Mouse (Mus musculus): ENCODE results near the gene Cby3. TPM values are rescaled to one million over a fixed set of nuclear protein-coding genes. Genes with fewer than 3 reads are reported as not detected.

Cby3 gene
- total and polyA plus RNA-seq, 2 experiments from 2014 or later, result 0.47 to 1.5 TPM

- WGBS, result 92% methylated on average over 7 of the region's 7 CpGs
- no peak for TF ChIP-seq CTCF (IDR thresholded peaks at IDR 0.05; ENCODE audit: low read depth)
- no peaks in the 10 kb centered on the region for H3K4me1 ChIP-seq (ENCODE audit: insufficient read depth, low read length)
- no peaks in the 10 kb centered on the region for H3K9me3 ChIP-seq (ENCODE audit: low read length)
- no peak overlapping the region for H3K4me2 ChIP-seq (ENCODE audit: low read depth, low read length)
- ATAC-seq (no peak), DNase-seq (ENCODE audit: low spot score) (no peak)
- no peak overlapping the region for H3K27ac ChIP-seq
- H3K4me3 ChIP-seq (ENCODE audit: low read length), result no peak overlapping the region
- H3K36me3 ChIP-seq (ENCODE audit: insufficient read depth, low read length), result peaks cover 30% of the 10 kb centered on the region
- no peaks in the 10 kb centered on the region for H3K27me3 ChIP-seq (ENCODE audit: insufficient read depth, low read length)
- H3K9ac ChIP-seq (replicated peaks; ENCODE audit: low read length), result no peak overlapping the region
These were observed 40.5 kb downstream of the Cby3 start for GRCm38 (mm10) chr11:50394731-50395130.

DNA sequence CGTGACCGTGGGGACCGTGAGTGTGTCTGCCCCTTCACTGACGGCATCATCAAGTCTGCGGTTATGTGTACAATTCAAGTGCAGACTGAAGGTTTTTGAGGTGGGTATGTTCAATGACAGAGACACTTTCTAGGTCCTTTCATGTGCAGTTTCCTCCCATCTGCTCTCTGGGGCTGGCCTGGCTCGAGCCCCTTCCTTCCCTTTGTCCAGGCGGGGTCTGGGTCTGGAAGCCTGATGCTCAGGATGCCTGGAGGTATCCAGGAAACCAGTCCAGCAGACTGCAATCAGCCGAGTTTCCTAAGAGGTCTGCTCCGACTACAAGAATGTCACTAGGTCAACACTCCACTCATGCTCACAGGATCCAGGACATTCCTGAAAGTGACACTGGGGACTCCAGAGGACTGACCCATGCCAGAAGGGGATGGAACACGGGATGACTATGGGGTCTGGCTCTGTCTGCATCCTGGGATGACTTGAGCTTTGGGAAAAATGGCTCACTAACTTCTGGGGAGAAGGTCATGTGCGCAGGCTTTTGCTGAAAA, 42.6 kb downstream of the Cby3 start:
- no peak overlapping the region for H3K4me3 ChIP-seq (ENCODE audit: low read length)
- H3K4me2 ChIP-seq (ENCODE audit: low read depth, low read length), result no peak overlapping the region
- peaks cover 36% of the 10 kb centered on the region for H3K36me3 ChIP-seq (ENCODE audit: insufficient read depth, low read length)
- ATAC-seq, result 0 out of 2 replicates have a peak, but pooled peaks have one; percentile 27
- H3K4me1 ChIP-seq (ENCODE audit: insufficient read depth, low read length), result no peaks in the 10 kb centered on the region
- TF ChIP-seq CTCF (IDR thresholded peaks at IDR 0.05; ENCODE audit: low read depth), result no peak
- H3K27me3 ChIP-seq (ENCODE audit: insufficient read depth, low read length), result no peaks in the 10 kb centered on the region
- no peaks in the 10 kb centered on the region for H3K9me3 ChIP-seq (ENCODE audit: low read length)
- DNase-seq (ENCODE audit: low spot score), result no peak
- 66% methylated on average over 11 of the region's 11 CpGs for WGBS
- no peak overlapping the region for H3K27ac ChIP-seq
- H3K9ac ChIP-seq (replicated peaks; ENCODE audit: low read length), result no peak overlapping the region

- H3K27ac ChIP-seq, result no peak overlapping the region
- TF ChIP-seq CTCF (IDR thresholded peaks at IDR 0.05; ENCODE audit: low read depth), result no peak
- no peak for ATAC-seq
- H3K9ac ChIP-seq (replicated peaks; ENCODE audit: low read length), result no peak overlapping the region
- no peaks in the 10 kb centered on the region for H3K9me3 ChIP-seq (ENCODE audit: low read length)
- H3K4me2 ChIP-seq (ENCODE audit: low read depth, low read length), result no peak overlapping the region
- H3K36me3 ChIP-seq (ENCODE audit: insufficient read depth, low read length), result peaks cover 39% of the 10 kb centered on the region
- 80% methylated on average over 9 of the region's 9 CpGs for WGBS
- DNase-seq (ENCODE audit: low spot score), result no peak
- no peak overlapping the region for H3K4me3 ChIP-seq (ENCODE audit: low read length)
- no peaks in the 10 kb centered on the region for H3K4me1 ChIP-seq (ENCODE audit: insufficient read depth, low read length)
- H3K27me3 ChIP-seq (ENCODE audit: insufficient read depth, low read length), result no peaks in the 10 kb centered on the region
These were observed 43.1 kb downstream of the Cby3 start for GRCm38 (mm10) chr11:50397316-50397715.

GRCm38 (mm10) chr11:50398803-50399202, 44.5 kb downstream of the Cby3 start:
- Histone ChIP-seq H3K4me1 (ENCODE audit: insufficient read depth, low read length) (no peaks in the 10 kb centered on the region), H3K27ac (no peak overlapping the region), H3K4me2 (ENCODE audit: low read depth, low read length) (no peak overlapping the region), H3K9ac (replicated peaks; ENCODE audit: low read length) (no peak overlapping the region), H3K9me3 (ENCODE audit: low read length) (no peaks in the 10 kb centered on the region), H3K27me3 (ENCODE audit: insufficient read depth, low read length) (no peaks in the 10 kb centered on the region), H3K36me3 (ENCODE audit: insufficient read depth, low read length) (peaks cover 45% of the 10 kb centered on the region), H3K4me3 (ENCODE audit: low read length) (no peak overlapping the region)
- ATAC-seq (no peak), DNase-seq (ENCODE audit: low spot score) (no peak)
- WGBS, result 92% methylated on average over 13 of the region's 13 CpGs
- no peak for TF ChIP-seq CTCF (IDR thresholded peaks at IDR 0.05; ENCODE audit: low read depth)

DNA sequence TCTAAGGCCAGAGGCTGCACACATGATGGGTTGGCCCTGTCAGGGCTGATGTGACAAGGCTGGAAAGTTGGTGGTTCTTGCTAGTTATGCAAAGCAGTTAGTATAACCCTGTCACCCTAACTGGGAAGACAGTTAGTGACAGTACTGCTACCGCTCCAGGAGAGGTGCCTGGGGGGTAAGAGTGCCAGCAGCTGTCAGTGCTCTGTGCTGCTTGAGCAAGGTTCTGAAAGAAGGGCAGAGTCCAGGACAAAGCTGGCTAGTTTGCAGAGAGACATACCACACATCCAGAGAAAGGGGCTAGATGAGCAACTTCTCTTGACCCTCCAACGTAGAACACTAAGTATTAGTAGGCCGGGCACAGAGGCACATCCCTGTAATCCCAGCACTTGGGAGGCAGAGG, 48.2 kb downstream of the Cby3 start:
- no peak for ATAC-seq
- DNase-seq (ENCODE audit: low spot score), result no peak
- Histone ChIP-seq H3K4me3 (ENCODE audit: low read length) (no peak overlapping the region), H3K4me2 (ENCODE audit: low read depth, low read length) (no peak overlapping the region), H3K4me1 (ENCODE audit: insufficient read depth, low read length) (no peaks in the 10 kb centered on the region), H3K36me3 (ENCODE audit: insufficient read depth, low read length) (peaks cover 27% of the 10 kb centered on the region; the same call in 1 of the 2 replicates), H3K9me3 (ENCODE audit: low read length) (no peaks in the 10 kb centered on the region), H3K27me3 (ENCODE audit: insufficient read depth, low read length) (no peaks in the 10 kb centered on the region), H3K27ac (no peak overlapping the region), H3K9ac (replicated peaks; ENCODE audit: low read length) (no peak overlapping the region)
- 98% methylated on average over 3 of the region's 3 CpGs for WGBS
- TF ChIP-seq CTCF (IDR thresholded peaks at IDR 0.05; ENCODE audit: low read depth), result no peak

DNA sequence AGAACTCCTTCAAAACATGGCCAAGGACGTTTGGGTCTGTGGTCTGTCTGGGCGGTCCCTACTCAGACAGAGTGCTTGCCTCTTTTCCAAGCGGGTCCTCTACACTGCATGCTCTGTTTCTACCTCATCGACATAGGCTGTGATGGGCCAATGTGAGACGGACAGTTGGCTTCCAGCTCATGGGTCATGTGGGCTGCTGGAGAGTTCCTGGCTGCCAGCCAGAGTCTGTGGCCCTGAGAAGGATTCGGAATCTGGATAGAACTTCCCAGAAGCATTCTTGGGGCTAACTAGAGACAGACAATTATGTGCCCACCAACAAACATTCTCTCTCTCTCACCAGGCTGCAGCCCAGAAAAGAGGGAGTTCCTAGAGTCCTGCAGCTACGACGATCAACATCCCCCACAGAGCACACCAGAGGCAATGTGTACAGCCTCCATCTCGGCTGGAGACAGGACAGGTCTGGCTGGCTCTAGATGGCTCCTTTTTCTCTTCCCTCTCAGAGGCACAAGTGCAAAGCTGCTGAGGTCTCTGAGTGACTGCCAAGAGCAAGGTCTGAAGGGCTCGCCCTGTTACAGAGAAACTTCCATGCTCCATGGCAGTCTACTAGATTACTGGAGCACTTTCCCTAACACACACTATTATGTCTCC, 49.2 kb downstream of the Cby3 start:
- Histone ChIP-seq H3K9ac (replicated peaks; ENCODE audit: low read length) (no peak overlapping the region), H3K27ac (peak overlapping the region; percentile 54; the same call in 1 of the 2 replicates), H3K36me3 (ENCODE audit: insufficient read depth, low read length) (peaks cover 29% of the 10 kb centered on the region; the same call in 1 of the 2 replicates), H3K4me3 (ENCODE audit: low read length) (no peak overlapping the region), H3K4me2 (ENCODE audit: low read depth, low read length) (0 out of 2 replicates have a peak overlapping the region, but pooled peaks have one; percentile 10), H3K4me1 (ENCODE audit: insufficient read depth, low read length) (no peaks in the 10 kb centered on the region), H3K9me3 (ENCODE audit: low read length) (no peaks in the 10 kb centered on the region), H3K27me3 (ENCODE audit: insufficient read depth, low read length) (no peaks in the 10 kb centered on the region)
- no peak for TF ChIP-seq CTCF (IDR thresholded peaks at IDR 0.05; ENCODE audit: low read depth)
- 57% methylated on average over 10 of the region's 10 CpGs for WGBS
- peak; percentile 90 for ATAC-seq
- peak; percentile 71 for DNase-seq (ENCODE audit: low spot score)

DNA sequence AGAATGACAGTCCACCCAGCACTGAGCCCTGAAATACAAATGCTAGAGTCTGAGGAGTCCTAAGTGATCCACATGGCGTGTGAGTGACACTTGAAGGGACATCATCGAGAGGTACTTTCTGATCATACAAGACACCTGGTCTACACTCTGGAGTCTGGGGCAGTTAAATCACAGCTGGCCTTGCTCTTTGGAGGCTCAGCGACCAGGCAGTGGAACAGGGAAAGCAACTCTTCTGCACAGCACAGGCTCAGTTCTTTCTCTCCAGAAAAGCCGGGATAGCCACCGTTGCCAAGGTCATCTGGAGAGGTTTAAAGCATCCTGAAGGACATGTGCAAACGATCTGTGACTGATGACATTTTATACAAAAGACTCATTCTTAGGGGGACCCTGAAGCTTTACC, 53.0 kb downstream of the Cby3 start:
- no peaks in the 10 kb centered on the region for H3K4me1 ChIP-seq (ENCODE audit: insufficient read depth, low read length)
- no peak for TF ChIP-seq CTCF (IDR thresholded peaks at IDR 0.05; ENCODE audit: low read depth)
- no peak overlapping the region for H3K9ac ChIP-seq (replicated peaks; ENCODE audit: low read length)
- no peak for ATAC-seq
- no peak for DNase-seq (ENCODE audit: low spot score)
- no peak overlapping the region for H3K4me2 ChIP-seq (ENCODE audit: low read depth, low read length)
- no peaks in the 10 kb centered on the region for H3K27me3 ChIP-seq (ENCODE audit: insufficient read depth, low read length)
- 68% methylated on average over 6 of the region's 6 CpGs for WGBS
- peaks cover 27% of the 10 kb centered on the region; the same call in 1 of the 2 replicates for H3K36me3 ChIP-seq (ENCODE audit: insufficient read depth, low read length)
- no peaks in the 10 kb centered on the region for H3K9me3 ChIP-seq (ENCODE audit: low read length)
- H3K4me3 ChIP-seq (ENCODE audit: low read length), result no peak overlapping the region
- H3K27ac ChIP-seq, result no peak overlapping the region

MicroRNAs encoded within 50 kb of the gene (microRNA counts, 519-probe panel; counts per million panel counts)
- 3,583 counts per million, percentile 61 among the panel's probes with 10 or more counts for microRNA mmu-miR-804

Small RNAs within 50 kb of the gene (microRNA-seq; reads per million reads assigned to microRNA genes)
- gene Mir804, result 0 reads per million in 2 experiments

Other genes starting within 250 kb of the Cby3 start
- 62.4 and 62.6 TPM in 2 replicates for gene Tbc1d9b, start 223.1 kb upstream of the Cby3 start, total RNA-seq (2014; rRNA removed)
- 32.1 and 33.5 TPM in 2 replicates for gene Tbc1d9b, start 223.1 kb upstream of the Cby3 start, polyA plus RNA-seq (2015; fragmentation: Nextera tagmentation; extraction: Ambion mirVana)
- gene Mrnip, start 180.0 kb upstream of the Cby3 start, total RNA-seq (2014; rRNA removed), result 40.8 and 44.2 TPM in 2 replicates
- 33.5 and 34.0 TPM in 2 replicates for gene Mrnip, start 180.0 kb upstream of the Cby3 start, polyA plus RNA-seq (2015; fragmentation: Nextera tagmentation; extraction: Ambion mirVana)
- 289 and 299 TPM in 2 replicates for gene Sqstm1, start 143.6 kb upstream of the Cby3 start, total RNA-seq (2014; rRNA removed)
- 412 and 450 TPM in 2 replicates for gene Sqstm1, start 143.6 kb upstream of the Cby3 start, polyA plus RNA-seq (2015; fragmentation: Nextera tagmentation; extraction: Ambion mirVana)
- 108 and 134 TPM in 2 replicates for gene Mgat4b, start 143.6 kb upstream of the Cby3 start, total RNA-seq (2014; rRNA removed)
- 67.8 and 74.6 TPM in 2 replicates for gene Mgat4b, start 143.6 kb upstream of the Cby3 start, polyA plus RNA-seq (2015; fragmentation: Nextera tagmentation; extraction: Ambion mirVana)
- 4.0 and 6.8 TPM in 2 replicates for gene Ltc4s, start 115.8 kb upstream of the Cby3 start, total RNA-seq (2014; rRNA removed)
- 5.9 and 7.1 TPM in 2 replicates for gene Ltc4s, start 115.8 kb upstream of the Cby3 start, polyA plus RNA-seq (2015; fragmentation: Nextera tagmentation; extraction: Ambion mirVana)
- 11.6 and 13.9 TPM in 2 replicates for gene Maml1, start 62.2 kb upstream of the Cby3 start, total RNA-seq (2014; rRNA removed)
- gene Maml1, start 62.2 kb upstream of the Cby3 start, polyA plus RNA-seq (2015; fragmentation: Nextera tagmentation; extraction: Ambion mirVana), result 1.6 and 1.8 TPM in 2 replicates
- 174 and 197 TPM in 2 replicates for gene Canx, start 28.8 kb upstream of the Cby3 start, total RNA-seq (2014; rRNA removed)
- gene Canx, start 28.8 kb upstream of the Cby3 start, polyA plus RNA-seq (2015; fragmentation: Nextera tagmentation; extraction: Ambion mirVana), result 254 and 259 TPM in 2 replicates
- gene Hnrnph1, start 22.5 kb downstream of the Cby3 start, total RNA-seq (2014; rRNA removed), result 171 and 176 TPM in 2 replicates
- gene Hnrnph1, start 22.5 kb downstream of the Cby3 start, polyA plus RNA-seq (2015; fragmentation: Nextera tagmentation; extraction: Ambion mirVana), result 244 and 249 TPM in 2 replicates
- 12.3 and 15.1 TPM in 2 replicates for gene Rufy1, start 76.7 kb downstream of the Cby3 start, total RNA-seq (2014; rRNA removed)
- gene Rufy1, start 76.7 kb downstream of the Cby3 start, polyA plus RNA-seq (2015; fragmentation: Nextera tagmentation; extraction: Ambion mirVana), result 17.6 and 19.8 TPM in 2 replicates
- 15.1 and 17.1 TPM in 2 replicates for gene Adamts2, start 247.6 kb downstream of the Cby3 start, total RNA-seq (2014; rRNA removed)
- gene Adamts2, start 247.6 kb downstream of the Cby3 start, polyA plus RNA-seq (2015; fragmentation: Nextera tagmentation; extraction: Ambion mirVana), result 4.8 and 5.8 TPM in 2 replicates

All from hindbrain, postnatal 0 days (tissue).